Mouse (Mus musculus): ENCODE measurements at regions not wholly inside any gene's neighbourhood (a gene's known extent, or its start where the extent isn't known, plus 50 kb on each side); places are given as distances from the start of the nearest gene placed in this dataset.

- DNase-seq (ENCODE audit: low spot score) (no peak), ATAC-seq (ENCODE audit: low FRiP score, low TSS enrichment) (no peak)
- TF ChIP-seq CTCF (IDR thresholded peaks at IDR 0.05; ENCODE audit: low read depth) (no peak), EP300 (optimal IDR thresholded peaks at IDR 0.05) (no peak)
- no peak overlapping the region for H3K4me2 ChIP-seq (replicated peaks; ENCODE audit: low read depth)
- 21% methylated on average over 5 of the region's 5 CpGs for WGBS
- no peaks in the 10 kb centered on the region for H3K36me3 ChIP-seq (ENCODE audit: control insufficient read depth, insufficient read depth, low read length)
- no peak overlapping the region for H3K9ac ChIP-seq (ENCODE audit: low read length)
- H3K27me3 ChIP-seq (ENCODE audit: control insufficient read depth, insufficient read depth, low read length): no peaks in the 10 kb centered on the region
- no peak overlapping the region for H3K4me3 ChIP-seq (ENCODE audit: low read depth, low read length)
- H3K4me1 ChIP-seq (replicated peaks; ENCODE audit: control insufficient read depth, insufficient read depth): no peaks in the 10 kb centered on the region
- H3K27ac ChIP-seq (replicated peaks): no peak overlapping the region
- H3K9me3 ChIP-seq (ENCODE audit: control insufficient read depth, low read length): no peaks in the 10 kb centered on the region
These were observed 106.6 kb downstream of the Pdcd6ip start for GRCm38 (mm10) chr9:113601451-113601850.

- 44% methylated on average over 6 of the region's 6 CpGs for WGBS
- no peaks in the 10 kb centered on the region for H3K36me3 ChIP-seq (ENCODE audit: control insufficient read depth, insufficient read depth, low read length)
- H3K27me3 ChIP-seq (ENCODE audit: control insufficient read depth, insufficient read depth, low read length): no peaks in the 10 kb centered on the region
- ATAC-seq (ENCODE audit: low FRiP score, low TSS enrichment) (no peak), DNase-seq (ENCODE audit: low spot score) (no peak)
- no peak overlapping the region for H3K9ac ChIP-seq (ENCODE audit: low read length)
- TF ChIP-seq CTCF (IDR thresholded peaks at IDR 0.05; ENCODE audit: low read depth) (peak; percentile 34), EP300 (optimal IDR thresholded peaks at IDR 0.05) (no peak)
- H3K4me3 ChIP-seq (ENCODE audit: low read depth, low read length): no peak overlapping the region
- H3K4me2 ChIP-seq (replicated peaks; ENCODE audit: low read depth): no peak overlapping the region
- no peaks in the 10 kb centered on the region for H3K9me3 ChIP-seq (ENCODE audit: control insufficient read depth, low read length)
- H3K27ac ChIP-seq (replicated peaks): no peak overlapping the region
- no peaks in the 10 kb centered on the region for H3K4me1 ChIP-seq (replicated peaks; ENCODE audit: control insufficient read depth, insufficient read depth)
These were observed 120.8 kb downstream of the Pdcd6ip start for GRCm38 (mm10) chr9:113587260-113587659.

GRCm38 (mm10) chr9:113586477-113586876 is 121.6 kb downstream of the Pdcd6ip start:
- Histone ChIP-seq H3K9me3 (ENCODE audit: control insufficient read depth, low read length) (no peaks in the 10 kb centered on the region), H3K9ac (ENCODE audit: low read length) (no peak overlapping the region), H3K27ac (replicated peaks) (no peak overlapping the region), H3K4me1 (replicated peaks; ENCODE audit: control insufficient read depth, insufficient read depth) (no peaks in the 10 kb centered on the region), H3K27me3 (ENCODE audit: control insufficient read depth, insufficient read depth, low read length) (no peaks in the 10 kb centered on the region), H3K4me3 (ENCODE audit: low read depth, low read length) (no peak overlapping the region), H3K4me2 (replicated peaks; ENCODE audit: low read depth) (no peak overlapping the region), H3K36me3 (ENCODE audit: control insufficient read depth, insufficient read depth, low read length) (no peaks in the 10 kb centered on the region)
- ATAC-seq (ENCODE audit: low FRiP score, low TSS enrichment): no peak
- TF ChIP-seq EP300 (optimal IDR thresholded peaks at IDR 0.05) (no peak), CTCF (IDR thresholded peaks at IDR 0.05; ENCODE audit: low read depth) (no peak)
- DNase-seq (ENCODE audit: low spot score): no peak
- 86% methylated on average over 4 of the region's 4 CpGs for WGBS

- DNase-seq (ENCODE audit: low spot score) (peak; percentile 4), ATAC-seq (ENCODE audit: low FRiP score, low TSS enrichment) (no peak)
- no peaks in the 10 kb centered on the region for H3K4me1 ChIP-seq (replicated peaks; ENCODE audit: control insufficient read depth, insufficient read depth)
- no peak overlapping the region for H3K9ac ChIP-seq (ENCODE audit: low read length)
- H3K27ac ChIP-seq (replicated peaks): no peak overlapping the region
- TF ChIP-seq CTCF (IDR thresholded peaks at IDR 0.05; ENCODE audit: low read depth) (no peak), EP300 (optimal IDR thresholded peaks at IDR 0.05) (no peak)
- no peak overlapping the region for H3K4me3 ChIP-seq (ENCODE audit: low read depth, low read length)
- no peaks in the 10 kb centered on the region for H3K36me3 ChIP-seq (ENCODE audit: control insufficient read depth, insufficient read depth, low read length)
- 80% methylated on average over 9 of the region's 9 CpGs for WGBS
- H3K9me3 ChIP-seq (ENCODE audit: control insufficient read depth, low read length): no peaks in the 10 kb centered on the region
- H3K4me2 ChIP-seq (replicated peaks; ENCODE audit: low read depth): no peak overlapping the region
- no peaks in the 10 kb centered on the region for H3K27me3 ChIP-seq (ENCODE audit: control insufficient read depth, insufficient read depth, low read length)
These were observed 129.8 kb downstream of the Pdcd6ip start for GRCm38 (mm10) chr9:113578221-113578620.

GRCm38 (mm10) chr9:113568849-113569248 is 139.2 kb downstream of the Pdcd6ip start:
- 76% methylated on average over 1 of the region's 1 CpGs for WGBS
- no peak for ATAC-seq (ENCODE audit: low FRiP score, low TSS enrichment)

GRCm38 (mm10) chr9:113567705-113568104 is 140.4 kb downstream of the Pdcd6ip start:
- Histone ChIP-seq H3K9ac (ENCODE audit: low read length) (no peak overlapping the region), H3K27me3 (ENCODE audit: control insufficient read depth, insufficient read depth, low read length) (no peaks in the 10 kb centered on the region), H3K4me2 (replicated peaks; ENCODE audit: low read depth) (no peak overlapping the region), H3K4me1 (replicated peaks; ENCODE audit: control insufficient read depth, insufficient read depth) (no peaks in the 10 kb centered on the region), H3K36me3 (ENCODE audit: control insufficient read depth, insufficient read depth, low read length) (no peaks in the 10 kb centered on the region), H3K9me3 (ENCODE audit: control insufficient read depth, low read length) (no peaks in the 10 kb centered on the region), H3K27ac (replicated peaks) (no peak overlapping the region), H3K4me3 (ENCODE audit: low read depth, low read length) (no peak overlapping the region)
- DNase-seq (ENCODE audit: low spot score) (no peak), ATAC-seq (ENCODE audit: low FRiP score, low TSS enrichment) (no peak)
- WGBS: 61% methylated on average over 1 of the region's 1 CpGs
- TF ChIP-seq CTCF (IDR thresholded peaks at IDR 0.05; ENCODE audit: low read depth) (no peak), EP300 (optimal IDR thresholded peaks at IDR 0.05) (no peak)

More at GRCm38 (mm10) chr9:113568849-113569248, 139.2 kb downstream of the Pdcd6ip start:
- Histone ChIP-seq H3K27me3 (ENCODE audit: control insufficient read depth, insufficient read depth, low read length) (no peaks in the 10 kb centered on the region), H3K4me1 (replicated peaks; ENCODE audit: control insufficient read depth, insufficient read depth) (no peaks in the 10 kb centered on the region), H3K27ac (replicated peaks) (no peak overlapping the region), H3K9me3 (ENCODE audit: control insufficient read depth, low read length) (no peaks in the 10 kb centered on the region), H3K4me2 (replicated peaks; ENCODE audit: low read depth) (no peak overlapping the region), H3K9ac (ENCODE audit: low read length) (no peak overlapping the region), H3K4me3 (ENCODE audit: low read depth, low read length) (no peak overlapping the region), H3K36me3 (ENCODE audit: control insufficient read depth, insufficient read depth, low read length) (no peaks in the 10 kb centered on the region)
- no peak for TF ChIP-seq EP300 (optimal IDR thresholded peaks at IDR 0.05)
- no peak for TF ChIP-seq CTCF (IDR thresholded peaks at IDR 0.05; ENCODE audit: low read depth)
- DNase-seq (ENCODE audit: low spot score): no peak

All from stomach, postnatal 0 days (tissue).